ENCODE assay signal across 8 mouse cellular contexts in the genomic region with DNA sequence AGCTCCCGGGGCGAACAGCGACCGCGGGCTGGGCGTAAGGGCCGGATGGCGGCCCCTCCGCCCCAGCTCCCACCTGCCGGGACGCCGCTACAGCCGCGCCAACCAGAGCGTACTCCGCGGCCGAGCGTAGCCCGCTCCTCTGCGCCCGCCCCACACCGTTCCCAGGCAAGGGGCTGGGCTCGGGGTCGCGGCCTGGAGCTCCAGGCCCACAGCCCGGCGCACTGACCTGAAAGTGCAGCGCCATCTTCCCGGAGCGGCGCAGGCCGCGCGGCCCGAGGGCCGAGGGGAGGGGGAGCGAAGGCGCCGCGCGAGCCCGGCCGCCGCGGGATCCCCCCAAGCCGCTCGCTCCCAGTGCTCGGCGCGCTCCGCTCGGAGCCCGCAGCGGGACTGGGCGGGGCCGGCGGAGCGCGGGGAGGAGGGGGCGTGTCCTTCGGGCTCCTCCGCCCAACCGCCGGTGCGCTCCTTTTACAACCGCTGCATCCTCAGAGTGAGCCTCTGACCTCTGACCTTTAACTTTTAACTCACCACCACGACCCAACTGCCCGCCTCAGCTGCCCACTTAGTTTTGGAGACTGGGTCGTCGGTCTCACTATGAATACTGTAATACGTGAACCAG. TPM values are rescaled to one million over a fixed set of nuclear protein-coding genes. Genes with fewer than 3 reads are reported as not detected.
DNase-seq lines count a peak whose midpoint lies in the region; ATAC-seq and TF ChIP-seq lines count a peak whose summit lies in the region.

A gene (minus strand): TSS at position 371 of the 616 bp plus-strand sequence.

- H3K27me3 ChIP-seq in ES-Bruce4 (ENCODE audit: control insufficient read depth, insufficient read depth, low read length, poor library complexity, severe bottlenecking), result no peaks in the 10 kb centered on the region
- no peaks in the 10 kb centered on the region for H3K27me3 ChIP-seq in lung, embryonic 14.5 days (ENCODE audit: insufficient read depth, low read length)

- peaks cover 2% of the 10 kb centered on the region for H3K4me1 ChIP-seq in ES-Bruce4 (ENCODE audit: control insufficient read depth, insufficient read depth, low read length)
- no peaks in the 10 kb centered on the region for H3K4me1 ChIP-seq in lung, embryonic 14.5 days (ENCODE audit: insufficient read depth)

- peak within 1 kb of the TSS; percentile 83 for H3K4me2 ChIP-seq in lung, embryonic 14.5 days

- DNase-seq in brain, embryonic 18.5 days (ENCODE audit: low read depth, low spot score), result peak; percentile 8
- DNase-seq in heart, postnatal 14 days, result peak; percentile 63 to 64
- DNase-seq in layer of hippocampus, adult 8-10 months (ENCODE audit: low spot score in 2 of 2), result peak; percentile 5 to 9
- DNase-seq in lung, embryonic 14.5 days, result peak; percentile 80
- peak; percentile 47 for DNase-seq in ovary, postnatal 14 days (ENCODE audit: low spot score)
- peak; percentile 75 for DNase-seq in thymus, postnatal 4 days

- no peak for TF ChIP-seq POLR2A in ES-Bruce4 (IDR thresholded peaks at IDR 0.05; ENCODE audit: insufficient read depth, low read length)

- H3K9me3 ChIP-seq in ES-Bruce4 (replicated peaks; ENCODE audit: control insufficient read depth, insufficient read depth, low read length, poor library complexity, severe bottlenecking), result no peaks in the 10 kb centered on the region; the same call in 1 of the 2 replicates
- no peaks in the 10 kb centered on the region for H3K9me3 ChIP-seq in lung, embryonic 14.5 days (ENCODE audit: low read depth, low read length)

- peak within 1 kb of the TSS; percentile 93 for H3K9ac ChIP-seq in ES-Bruce4 (ENCODE audit: low read depth, poor library complexity, severe bottlenecking)
- H3K9ac ChIP-seq in lung, embryonic 14.5 days, result peak within 1 kb of the TSS; percentile 73

- WGBS in lung, embryonic 14.5 days, result 3% methylated on average over 53 of the region's 72 CpGs

- ATAC-seq in erythroblast, adult 5-6 weeks (replicated peaks; ENCODE audit: low FRiP score, poor library complexity, severe bottlenecking), result peak; percentile 74
- peak; percentile 88 for ATAC-seq in lung, embryonic 14.5 days (ENCODE audit: insufficient read depth)

- TF ChIP-seq EP300 in ES-Bruce4 (IDR thresholded peaks at IDR 0.05; ENCODE audit: insufficient read depth, low read depth, low read length), result no peak

- H3K27ac ChIP-seq in ES-Bruce4 (ENCODE audit: insufficient read depth, low read length), result peak within 1 kb of the TSS; percentile 52
- H3K27ac ChIP-seq in lung, embryonic 14.5 days (ENCODE audit: low read depth), result peak within 1 kb of the TSS; percentile 72

- TF ChIP-seq CTCF in ES-Bruce4 (IDR thresholded peaks at IDR 0.05; ENCODE audit: low read depth, low read length), result no peak
- no peak for TF ChIP-seq CTCF in lung, embryonic 14.5 days (IDR thresholded peaks at IDR 0.05; ENCODE audit: low read depth)

- peaks cover 4% of the 10 kb centered on the region; the same call in 1 of the 2 replicates for H3K36me3 ChIP-seq in ES-Bruce4 (ENCODE audit: control insufficient read depth, insufficient read depth, low read length, poor library complexity, severe bottlenecking)
- H3K36me3 ChIP-seq in lung, embryonic 14.5 days (ENCODE audit: insufficient read depth), result no peaks in the 10 kb centered on the region

- peak within 1 kb of the TSS; percentile 90 for H3K4me3 ChIP-seq in ES-Bruce4 (ENCODE audit: low read depth, low read length)
- H3K4me3 ChIP-seq in lung, embryonic 14.5 days (ENCODE audit: low read depth, low read length), result peak within 1 kb of the TSS; percentile 83

- intact Hi-C loops in heart, postnatal 14 days (cut with DNase I), result no loop called here

RNA-seq across cellular contexts. Expression of the gene that starts here (rescaled TPM):
- 51.3 and 54.8 TPM in 2 replicates for polyA plus RNA-seq in ES-Bruce4 (2011; ENCODE audit: insufficient read depth, insufficient read length, low read depth, missing spikeins)
- 7.1 TPM in 1 of 2 replicates, not detected in the other for total RNA-seq in erythroblast, adult 5-6 weeks (2015; ENCODE audit: low replicate concordance)
- 1.5 and 2.4 TPM in 2 replicates for total RNA-seq in erythroblast, adult 5-6 weeks (2017; ENCODE audit: low replicate concordance)
- 1 to 10 TPM; 1.1 to 1.6 TPM for total RNA-seq in heart, postnatal 14 days (2021)
- 10 to 100 TPM in 2 of 4 experiments, 1 to 10 TPM in 2; 7.3 to 10.9 (median 9.0) TPM for total RNA-seq in layer of hippocampus, adult 8-10 months (2022)
- polyA plus RNA-seq in lung, embryonic 14.5 days (2014; fragmentation: Nextera tagmentation; extraction: Ambion mirVana), result 6.5 and 6.9 TPM in 2 replicates

Comparison
In these comparisons a context has a peak if more than half of its experiments do, and no peak if none do; other contexts are left out.
1. Peak in every context shown above with its lines: DNase-seq, ATAC-seq, H3K4me3 ChIP-seq and H3K27ac ChIP-seq.
2. DNase-seq: peak in every context shown above with its lines; median percentile 80 in lung, embryonic 14.5 days; 75 in thymus, postnatal 4 days; 64 in heart, postnatal 14 days; 47 in ovary, postnatal 14 days; 8 in brain, embryonic 18.5 days; 7 in layer of hippocampus, adult 8-10 months.